Mouse (Mus musculus) ES-Bruce4 (cell line): ENCODE data around the gene Dscaml1. TPM values are rescaled to one million over a fixed set of nuclear protein-coding genes. Genes with fewer than 3 reads are reported as not detected.

ENCODE experiments used
- H3K27ac ChIP-seq: 2 replicates; pipeline ENCODE4 v1.5.1; 2012; ENCODE audit warnings: low read length, inconsistent platforms; ENCODE audit not compliant: insufficient read depth
- H3K27me3 ChIP-seq: 2 replicates; pipeline ENCODE4 v1.6.1; 2012; ENCODE audit warnings: mild to moderate bottlenecking, low read length, inconsistent platforms; ENCODE audit not compliant: control insufficient read depth, poor library complexity, insufficient read depth, severe bottlenecking
- H3K36me3 ChIP-seq: 2 replicates; pipeline ENCODE4 v1.6.1; 2012; ENCODE audit warnings: inconsistent platforms, mild to moderate bottlenecking, low read length, moderate library complexity; ENCODE audit not compliant: control insufficient read depth, poor library complexity, insufficient read depth, severe bottlenecking
- H3K4me1 ChIP-seq: one replicate; pipeline ENCODE4 v1.8.1; 2011; ENCODE audit warnings: low read length; ENCODE audit not compliant: control insufficient read depth, insufficient read depth
- H3K4me3 ChIP-seq: 2 replicates; pipeline ENCODE4 v1.5.1; 2011; ENCODE audit warnings: low read depth, mild to moderate bottlenecking, low read length
- H3K9ac ChIP-seq: 2 replicates; pipeline ENCODE4 v1.6.1; 2012; ENCODE audit warnings: low read depth, mild to moderate bottlenecking, inconsistent platforms; ENCODE audit not compliant: poor library complexity, severe bottlenecking
- H3K9me3 ChIP-seq: replicated peaks from 2 replicates; pipeline ENCODE4 v1.6.1; 2012; ENCODE audit warnings: mild to moderate bottlenecking, low read length, inconsistent platforms; ENCODE audit not compliant: control insufficient read depth, poor library complexity, insufficient read depth, severe bottlenecking
- CTCF ChIP-seq: IDR thresholded peaks from one replicate; pipeline ENCODE4 v1.8.1; 2011; ENCODE audit warnings: low read depth, low read length
- EP300 ChIP-seq: IDR thresholded peaks from 2 replicates; pipeline ENCODE4 v1.6.1; 2011; ENCODE audit warnings: low read depth, low read length; ENCODE audit not compliant: insufficient read depth
- POLR2A ChIP-seq: IDR thresholded peaks from one replicate; pipeline ENCODE4 v1.8.1; 2011; ENCODE audit warnings: low read length; ENCODE audit not compliant: insufficient read depth
- polyA plus RNA-seq: library from polyadenylated mRNA; stranded (reverse); fragments of >200 nt; gene quantifications from 2 replicates; pipeline ENCODE4 v1.2.4, GENCODE M21; 2011; ENCODE audit warnings: low read depth; ENCODE audit not compliant: missing spikeins, insufficient read depth, insufficient read length

Dscaml1 gene
- polyA plus RNA-seq, 1 experiment, result 4.0 TPM

- TF ChIP-seq POLR2A (no peak), EP300 (no peak)
Measured at GRCm38 (mm10) chr9:45677952-45678663, 251.7 kb downstream of the Dscaml1 start.

GRCm38 (mm10) chr9:45678664-45679026 lies 252.2 kb downstream of the Dscaml1 start:
- H3K27me3 ChIP-seq, result no peaks in the 10 kb centered on the region
- TF ChIP-seq CTCF (no peak), EP300 (no peak), POLR2A (no peak)
- no peak overlapping the region for H3K27ac ChIP-seq
- H3K9me3 ChIP-seq, result no peaks in the 10 kb centered on the region
- no peaks in the 10 kb centered on the region for H3K4me1 ChIP-seq
- H3K4me3 ChIP-seq, result no peak overlapping the region
- no peak overlapping the region for H3K9ac ChIP-seq
- H3K36me3 ChIP-seq, result no peaks in the 10 kb centered on the region

More at GRCm38 (mm10) chr9:45677952-45678663, 251.7 kb downstream of the Dscaml1 start:
- Histone ChIP-seq H3K9ac (no peak overlapping the region), H3K36me3 (no peaks in the 10 kb centered on the region), H3K27me3 (no peaks in the 10 kb centered on the region), H3K27ac (no peak overlapping the region), H3K4me3 (no peak overlapping the region), H3K4me1 (no peaks in the 10 kb centered on the region), H3K9me3 (no peaks in the 10 kb centered on the region)

- Histone ChIP-seq H3K4me1 (no peaks in the 10 kb centered on the region), H3K27ac (no peak overlapping the region), H3K36me3 (no peaks in the 10 kb centered on the region), H3K9me3 (no peaks in the 10 kb centered on the region), H3K27me3 (no peaks in the 10 kb centered on the region), H3K4me3 (no peak overlapping the region), H3K9ac (no peak overlapping the region)
- TF ChIP-seq POLR2A (no peak), CTCF (no peak), EP300 (no peak)
Measured at GRCm38 (mm10) chr9:45682461-45682998, 256.1 kb downstream of the Dscaml1 start.

GRCm38 (mm10) chr9:45693424-45694237 lies 267.2 kb downstream of the Dscaml1 start:
- no peak overlapping the region for H3K27ac ChIP-seq
- no peaks in the 10 kb centered on the region for H3K9me3 ChIP-seq
- H3K27me3 ChIP-seq, result no peaks in the 10 kb centered on the region
- no peak overlapping the region for H3K9ac ChIP-seq
- no peak overlapping the region for H3K4me3 ChIP-seq
- H3K36me3 ChIP-seq, result no peaks in the 10 kb centered on the region
- TF ChIP-seq POLR2A (no peak), CTCF (no peak), EP300 (no peak)
- H3K4me1 ChIP-seq, result no peaks in the 10 kb centered on the region

- no peaks in the 10 kb centered on the region for H3K27me3 ChIP-seq
- no peaks in the 10 kb centered on the region for H3K9me3 ChIP-seq
- no peak overlapping the region for H3K9ac ChIP-seq
- no peaks in the 10 kb centered on the region for H3K4me1 ChIP-seq
- no peak overlapping the region for H3K4me3 ChIP-seq
- TF ChIP-seq POLR2A (no peak), EP300 (no peak), CTCF (no peak)
- no peaks in the 10 kb centered on the region for H3K36me3 ChIP-seq
- H3K27ac ChIP-seq, result no peak overlapping the region
Measured at GRCm38 (mm10) chr9:45694256-45694655, 267.8 kb downstream of the Dscaml1 start.

GRCm38 (mm10) chr9:45699171-45699570 lies 272.7 kb downstream of the Dscaml1 start:
- Histone ChIP-seq H3K4me1 (no peaks in the 10 kb centered on the region), H3K9me3 (no peaks in the 10 kb centered on the region), H3K36me3 (no peaks in the 10 kb centered on the region), H3K4me3 (no peak overlapping the region), H3K9ac (no peak overlapping the region), H3K27me3 (no peaks in the 10 kb centered on the region), H3K27ac (no peak overlapping the region)
- TF ChIP-seq CTCF (no peak), POLR2A (no peak)
